Mouse (Mus musculus): Measurements from ENCODE around the gene Mab21l1. TPM values are rescaled to one million over a fixed set of nuclear protein-coding genes. Genes with fewer than 3 reads are reported as not detected.

The Mab21l1 gene
- polyA plus RNA-seq, 1 experiment from 2014 or later, result 67.2 TPM

DNA sequence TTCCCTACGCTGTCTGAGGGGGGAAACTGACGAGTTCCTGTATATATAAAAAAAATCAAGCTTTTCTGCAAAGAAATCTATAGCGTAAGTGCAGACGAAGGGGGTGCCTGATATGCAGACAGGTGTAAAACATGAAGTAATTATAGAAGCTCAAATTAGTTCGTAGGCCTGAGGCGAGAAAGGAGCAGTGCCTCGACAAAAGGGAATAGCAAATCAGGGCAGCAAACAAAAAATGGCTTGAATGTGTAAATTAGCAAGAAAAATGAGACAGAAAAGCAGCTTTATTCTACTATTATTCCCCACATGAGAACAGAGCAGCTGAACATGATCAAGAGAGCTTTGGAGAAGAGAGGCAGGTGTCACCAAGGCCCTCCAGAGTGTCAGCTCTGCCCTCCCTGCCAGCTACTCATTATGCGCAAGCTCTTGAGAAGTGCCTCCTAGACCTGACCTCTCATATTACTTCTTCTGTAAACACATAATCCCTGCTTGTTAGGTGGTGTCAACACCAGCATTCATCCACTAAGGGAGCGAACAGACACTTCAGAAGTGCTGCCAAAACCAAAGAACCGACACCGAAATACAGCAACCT, 25.6 kb upstream of the Mab21l1 start:
- Histone ChIP-seq H3K36me3 (no peaks in the 10 kb centered on the region), H3K4me1 (peaks cover 31% of the 10 kb centered on the region), H3K9me3 (replicated peaks) (no peaks in the 10 kb centered on the region), H3K4me3 (no peak overlapping the region), H3K27me3 (ENCODE audit: low read depth, poor library complexity, severe bottlenecking) (no peaks in the 10 kb centered on the region), H3K27ac (peak overlapping the region; percentile 48; the same call in 1 of the 2 replicates)
- 81% methylated on average over 11 of the region's 11 CpGs for WGBS
- no peak for DNase-seq (ENCODE audit: low spot score)

DNA sequence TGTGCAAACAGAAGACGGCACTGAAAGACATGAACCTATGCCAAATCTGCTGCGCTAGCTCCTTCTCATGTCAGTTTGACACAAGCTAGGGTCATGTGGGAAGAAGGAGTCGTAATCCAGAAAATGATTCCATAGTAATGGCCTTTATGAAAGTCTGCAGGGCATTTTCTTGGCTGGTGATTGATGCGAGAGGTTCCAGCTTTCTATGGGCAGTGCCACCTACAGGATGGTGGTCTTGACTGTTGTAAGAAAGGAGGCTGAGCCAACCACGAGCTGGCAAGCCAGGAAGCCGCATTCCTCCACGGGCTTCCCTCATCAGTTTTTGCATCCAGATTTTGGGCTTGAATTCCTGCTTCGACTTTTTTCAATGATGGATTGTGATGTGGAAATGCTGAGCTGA, 24.0 kb upstream of the Mab21l1 start:
- 74% methylated on average over 8 of the region's 8 CpGs for WGBS
- no peak for DNase-seq (ENCODE audit: low spot score)
- no peaks in the 10 kb centered on the region for H3K27me3 ChIP-seq (ENCODE audit: low read depth, poor library complexity, severe bottlenecking)
- H3K36me3 ChIP-seq, result no peaks in the 10 kb centered on the region
- H3K9me3 ChIP-seq (replicated peaks), result no peaks in the 10 kb centered on the region
- no peak overlapping the region for H3K27ac ChIP-seq
- H3K4me1 ChIP-seq, result peaks cover 30% of the 10 kb centered on the region
- H3K4me3 ChIP-seq, result no peak overlapping the region

DNA sequence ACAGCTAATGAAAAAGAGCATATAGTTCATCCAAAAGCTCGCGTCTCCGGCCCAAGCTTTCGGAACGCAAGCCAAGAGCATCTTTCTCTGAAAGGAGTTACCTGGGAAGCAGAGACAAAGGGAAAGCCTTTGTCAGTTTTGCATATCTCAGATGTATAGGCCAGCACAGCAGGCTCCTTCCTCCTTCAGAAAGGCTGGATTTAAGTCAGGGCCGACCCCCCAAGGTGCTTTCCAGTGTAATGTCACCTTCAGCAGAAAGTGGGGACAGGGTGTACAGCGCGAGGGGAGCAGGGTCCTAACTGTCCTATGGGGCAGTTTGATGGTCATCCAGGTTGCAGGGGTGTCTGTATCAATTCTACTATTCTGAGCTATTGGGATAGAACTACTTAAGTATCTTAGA, 18.7 kb upstream of the Mab21l1 start:
- no peaks in the 10 kb centered on the region for H3K4me1 ChIP-seq
- no peak overlapping the region for H3K27ac ChIP-seq
- H3K27me3 ChIP-seq (ENCODE audit: low read depth, poor library complexity, severe bottlenecking), result 0 out of 2 replicates have a peak, but pooled peaks cover 3% of the 10 kb centered on the region
- H3K36me3 ChIP-seq, result no peaks in the 10 kb centered on the region
- DNase-seq (ENCODE audit: low spot score), result no peak
- H3K9me3 ChIP-seq (replicated peaks), result no peaks in the 10 kb centered on the region
- no peak overlapping the region for H3K4me3 ChIP-seq
- 45% methylated on average over 8 of the region's 8 CpGs for WGBS

DNA sequence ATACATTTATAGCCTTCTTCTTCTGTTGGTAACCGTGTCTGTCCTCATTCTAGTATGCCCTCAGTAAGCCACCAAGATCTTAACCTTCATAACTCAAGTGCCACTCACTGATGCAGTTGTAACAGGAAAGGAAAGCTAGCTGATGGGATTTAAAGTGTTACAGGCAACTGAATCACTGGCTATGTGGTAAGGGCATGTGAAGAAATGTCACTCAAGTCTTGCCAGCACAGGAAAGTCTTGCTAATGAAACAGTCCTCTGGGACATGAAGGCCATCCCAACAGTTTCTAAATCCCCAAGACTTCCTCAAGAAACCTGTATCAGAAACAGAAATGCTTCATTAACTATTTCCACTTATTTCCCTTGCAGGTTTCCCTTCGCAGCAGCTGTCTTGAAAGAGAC, 13.7 kb upstream of the Mab21l1 start:
- 0 out of 2 replicates have a peak, but pooled peaks cover 1% of the 10 kb centered on the region for H3K27me3 ChIP-seq (ENCODE audit: low read depth, poor library complexity, severe bottlenecking)
- no peak for DNase-seq (ENCODE audit: low spot score)
- H3K4me3 ChIP-seq, result no peak overlapping the region
- H3K9me3 ChIP-seq (replicated peaks), result no peaks in the 10 kb centered on the region
- H3K36me3 ChIP-seq, result peaks cover 3% of the 10 kb centered on the region; the same call in 1 of the 2 replicates
- no peaks in the 10 kb centered on the region for H3K4me1 ChIP-seq
- H3K27ac ChIP-seq, result no peak overlapping the region
- WGBS, result 92% methylated on average over 2 of the region's 2 CpGs

DNA sequence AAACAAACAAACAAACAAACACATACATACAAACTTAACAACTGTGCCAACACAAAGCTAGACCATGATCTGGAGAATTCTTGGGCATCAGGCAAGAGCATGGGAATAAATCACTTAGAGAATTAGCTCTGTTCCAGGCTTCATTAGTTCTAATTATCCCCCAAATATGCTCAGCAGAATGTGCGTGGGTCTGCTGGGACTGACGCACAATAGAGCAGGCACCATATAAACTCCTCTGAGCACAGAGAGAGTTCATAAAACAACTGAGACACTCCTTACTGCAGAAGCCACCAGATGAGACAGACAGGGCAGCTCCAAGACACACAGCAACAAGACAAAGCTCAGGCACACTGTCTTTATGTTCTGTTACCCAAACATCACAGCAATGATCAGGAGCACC, 13.0 kb upstream of the Mab21l1 start:
- 60% methylated on average over 2 of the region's 2 CpGs for WGBS
- Histone ChIP-seq H3K27me3 (ENCODE audit: low read depth, poor library complexity, severe bottlenecking) (no peaks in the 10 kb centered on the region), H3K36me3 (peaks cover 3% of the 10 kb centered on the region; the same call in 1 of the 2 replicates), H3K27ac (no peak overlapping the region), H3K4me1 (peaks cover 3% of the 10 kb centered on the region; the same call in 1 of the 2 replicates), H3K4me3 (no peak overlapping the region), H3K9me3 (replicated peaks) (no peaks in the 10 kb centered on the region)
- DNase-seq (ENCODE audit: low spot score), result no peak

DNA sequence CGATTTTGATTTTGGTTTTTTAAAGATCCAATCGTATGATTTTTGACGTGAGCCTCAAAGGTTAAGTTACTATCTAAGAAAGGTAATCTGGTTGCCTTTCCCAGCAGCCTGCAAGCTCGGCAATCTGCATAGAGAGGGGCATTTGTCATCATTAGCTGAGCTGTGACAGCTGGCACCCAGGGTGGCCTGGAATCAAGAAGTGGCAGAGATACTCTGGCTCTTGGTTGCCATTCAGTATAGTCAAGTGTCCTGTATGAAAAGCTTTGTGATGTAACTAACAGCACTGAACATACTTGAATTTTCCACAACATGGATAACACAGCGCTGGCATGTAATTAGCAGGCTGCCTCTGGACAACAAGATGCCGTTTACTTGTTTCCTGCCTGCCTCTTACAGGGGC, 8.1 kb upstream of the Mab21l1 start:
- DNase-seq (ENCODE audit: low spot score), result no peak
- H3K27ac ChIP-seq, result no peak overlapping the region
- peaks cover 8% of the 10 kb centered on the region for H3K4me1 ChIP-seq
- peaks cover 3% of the 10 kb centered on the region; the same call in 1 of the 2 replicates for H3K36me3 ChIP-seq
- no peak overlapping the region for H3K4me3 ChIP-seq
- no peaks in the 10 kb centered on the region for H3K9me3 ChIP-seq (replicated peaks)
- peaks cover 17% of the 10 kb centered on the region for H3K27me3 ChIP-seq (ENCODE audit: low read depth, poor library complexity, severe bottlenecking)
- 40% methylated on average over 6 of the region's 6 CpGs for WGBS

DNA sequence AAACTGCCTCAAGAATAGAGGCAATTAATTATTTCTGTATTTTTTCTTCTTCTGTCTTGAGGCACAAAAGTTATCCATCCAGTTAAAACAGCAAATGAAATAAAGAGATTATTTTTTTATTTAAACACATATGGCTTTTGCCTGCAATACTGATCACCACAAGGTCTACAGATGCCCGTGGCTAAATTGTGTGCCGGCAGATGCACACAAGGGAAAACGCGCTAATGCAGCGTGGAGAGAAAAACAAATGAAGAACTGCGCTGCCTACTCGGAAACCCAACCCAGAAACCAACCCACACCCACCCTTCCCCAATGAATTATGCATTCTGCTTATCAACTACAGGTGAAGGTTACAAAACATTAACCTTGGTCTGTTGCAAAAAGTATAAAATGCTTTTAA, 7.1 kb upstream of the Mab21l1 start:
- H3K36me3 ChIP-seq, result peaks cover 3% of the 10 kb centered on the region; the same call in 1 of the 2 replicates
- H3K27ac ChIP-seq, result no peak overlapping the region
- H3K9me3 ChIP-seq (replicated peaks), result no peaks in the 10 kb centered on the region
- 69% methylated on average over 7 of the region's 7 CpGs for WGBS
- DNase-seq (ENCODE audit: low spot score), result no peak
- H3K27me3 ChIP-seq (ENCODE audit: low read depth, poor library complexity, severe bottlenecking), result peaks cover 27% of the 10 kb centered on the region
- H3K4me3 ChIP-seq, result no peak overlapping the region
- peaks cover 13% of the 10 kb centered on the region for H3K4me1 ChIP-seq

DNA sequence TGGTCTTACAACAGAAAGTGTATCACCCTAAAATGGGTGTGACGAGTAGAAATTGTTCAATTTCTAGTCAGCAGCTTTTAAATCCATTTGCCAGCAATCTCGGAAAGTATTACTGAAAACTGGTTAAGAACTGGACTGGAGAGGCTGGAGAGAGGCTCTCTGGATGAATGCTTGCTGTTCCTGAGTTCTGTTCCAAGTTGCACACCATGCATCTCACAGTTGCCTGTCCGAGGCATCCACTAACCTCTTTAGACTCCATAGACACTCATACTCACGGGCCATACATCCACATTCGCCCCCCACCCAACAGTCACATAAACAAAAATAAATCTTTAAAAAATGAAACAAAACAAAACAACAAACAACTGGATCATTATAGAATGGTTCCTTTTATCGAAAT, 6.6 kb upstream of the Mab21l1 start:
- no peak for DNase-seq (ENCODE audit: low spot score)
- H3K36me3 ChIP-seq, result peaks cover 3% of the 10 kb centered on the region; the same call in 1 of the 2 replicates
- H3K4me3 ChIP-seq, result no peak overlapping the region
- peaks cover 32% of the 10 kb centered on the region for H3K27me3 ChIP-seq (ENCODE audit: low read depth, poor library complexity, severe bottlenecking)
- no peaks in the 10 kb centered on the region for H3K9me3 ChIP-seq (replicated peaks)
- no peak overlapping the region for H3K27ac ChIP-seq
- H3K4me1 ChIP-seq, result peaks cover 18% of the 10 kb centered on the region
- 87% methylated on average over 6 of the region's 6 CpGs for WGBS

DNA sequence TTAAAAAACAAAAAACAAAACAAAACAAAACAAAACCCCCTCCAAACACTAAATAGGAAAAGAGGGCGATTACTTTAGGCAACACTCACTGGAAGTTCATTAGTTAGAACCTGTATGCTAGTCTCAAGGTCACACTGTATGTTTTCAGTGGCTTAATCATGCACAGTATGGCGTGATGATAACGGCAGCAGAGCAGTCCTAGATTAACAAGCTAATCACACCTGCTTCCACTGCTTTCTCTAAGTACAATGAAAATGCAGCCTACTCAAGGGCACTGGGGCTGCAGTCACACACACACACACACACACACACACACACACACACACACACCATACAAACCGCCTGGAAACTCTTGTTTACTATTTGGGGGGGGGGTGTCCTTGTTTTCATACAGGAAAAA, 4.8 kb upstream of the Mab21l1 start:
- Histone ChIP-seq H3K27me3 (ENCODE audit: low read depth, poor library complexity, severe bottlenecking) (peaks cover 48% of the 10 kb centered on the region), H3K27ac (no peak overlapping the region), H3K9me3 (replicated peaks) (no peaks in the 10 kb centered on the region), H3K4me3 (no peak overlapping the region), H3K36me3 (no peaks in the 10 kb centered on the region), H3K4me1 (peaks cover 34% of the 10 kb centered on the region)
- DNase-seq (ENCODE audit: low spot score), result no peak
- WGBS, result 69% methylated on average over 4 of the region's 4 CpGs

DNA sequence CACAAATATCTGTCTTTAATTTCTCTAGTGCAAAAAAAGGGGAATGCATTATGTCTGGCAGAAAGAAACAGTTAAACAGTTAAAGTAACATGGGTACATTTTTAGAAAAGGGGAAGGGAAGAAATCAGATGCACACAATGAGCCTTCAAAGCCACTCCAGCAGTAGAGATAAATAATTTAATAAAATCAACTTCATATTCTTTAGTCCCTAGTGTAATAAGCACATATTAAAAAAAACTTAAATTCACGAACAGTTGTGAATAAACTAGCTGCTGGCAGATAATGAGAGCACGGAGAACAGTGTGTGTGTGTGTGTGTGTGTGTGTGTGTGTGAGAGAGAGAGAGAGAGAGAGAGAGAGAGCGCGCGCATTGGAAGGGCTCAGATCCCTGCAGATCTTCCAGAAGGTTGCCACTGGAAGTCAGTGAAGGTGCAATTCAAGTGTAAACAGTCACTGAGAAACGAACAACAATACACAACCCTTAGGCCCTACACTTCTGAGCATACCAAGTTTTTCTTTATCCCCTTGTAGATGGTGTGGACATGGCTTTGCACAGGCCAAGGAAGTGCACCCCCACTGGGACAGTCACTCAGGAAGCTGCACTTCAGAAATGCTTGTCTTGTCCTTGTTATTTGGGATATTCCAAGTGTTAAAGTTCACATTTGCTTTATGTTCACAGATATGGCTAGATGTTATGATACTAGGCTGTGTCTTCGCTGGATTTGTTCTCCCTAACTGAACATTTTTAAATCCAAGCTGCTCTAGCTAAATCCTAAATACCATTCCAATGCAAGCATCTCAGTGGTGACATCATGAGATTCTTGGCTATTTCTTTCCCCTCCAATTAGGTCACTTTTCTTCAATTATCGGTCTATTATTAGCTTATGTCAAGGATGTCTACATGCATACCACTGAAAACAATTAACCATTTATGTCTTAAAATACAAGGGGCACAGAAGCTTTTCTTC, 3.3 kb upstream of the Mab21l1 start:
- Histone ChIP-seq H3K27ac (no peak overlapping the region), H3K4me1 (peaks cover 33% of the 10 kb centered on the region), H3K4me3 (no peak overlapping the region), H3K27me3 (ENCODE audit: low read depth, poor library complexity, severe bottlenecking) (peaks cover 48% of the 10 kb centered on the region), H3K9me3 (replicated peaks) (no peaks in the 10 kb centered on the region), H3K36me3 (no peaks in the 10 kb centered on the region)
- 30% methylated on average over 8 of the region's 8 CpGs for WGBS
- no peak for DNase-seq (ENCODE audit: low spot score)

DNA sequence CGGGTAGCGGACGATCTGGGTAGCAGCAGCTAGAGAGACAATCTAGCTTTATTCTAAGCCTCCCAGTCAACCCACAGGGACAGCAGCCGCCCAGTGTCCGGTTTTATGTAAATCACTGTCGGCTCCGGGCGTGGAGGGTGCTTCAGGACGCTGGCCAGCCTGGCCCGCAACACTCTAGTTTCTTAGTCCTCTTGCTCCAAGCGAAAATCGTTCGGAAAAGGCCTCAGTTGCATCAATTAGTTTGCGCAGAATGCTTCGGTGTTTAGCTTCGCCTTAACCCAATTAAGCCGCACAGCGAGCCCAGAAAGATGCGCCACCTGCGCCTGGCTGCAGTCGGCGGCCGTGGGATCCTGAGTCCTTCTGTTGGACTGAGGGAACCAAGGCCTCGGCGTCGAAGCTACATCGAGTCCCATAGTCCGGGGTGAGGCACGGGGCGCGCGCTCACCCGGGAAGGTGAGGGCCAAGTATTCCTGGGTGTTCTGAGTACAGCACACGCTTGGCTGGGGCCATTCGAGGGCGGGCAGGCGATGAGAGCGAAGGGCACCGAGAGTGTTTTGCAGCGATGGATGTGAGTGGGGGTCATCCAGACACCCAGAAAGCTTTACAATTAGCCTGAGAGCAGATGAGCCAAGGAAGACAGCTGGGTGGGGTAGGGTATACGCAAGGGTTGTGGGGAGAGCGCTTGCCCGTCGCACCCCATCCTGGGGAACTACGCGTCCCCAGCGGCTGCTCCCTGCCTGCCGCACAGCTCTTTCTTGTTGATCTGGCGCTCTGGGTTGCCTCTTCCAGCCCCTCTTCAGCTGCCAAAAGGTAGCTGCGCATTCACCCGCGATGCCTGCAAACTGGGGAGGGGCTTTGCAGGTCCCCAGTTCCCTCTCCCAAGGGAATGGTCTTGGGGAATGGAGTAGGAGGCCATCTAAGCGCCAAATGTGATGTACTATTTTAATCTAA, 1.9 kb upstream of the Mab21l1 start:
- Histone ChIP-seq H3K4me1 (peaks cover 29% of the 10 kb centered on the region), H3K27me3 (ENCODE audit: low read depth, poor library complexity, severe bottlenecking) (peaks cover 48% of the 10 kb centered on the region), H3K4me3 (peak overlapping the region; percentile 49), H3K9me3 (replicated peaks) (no peaks in the 10 kb centered on the region), H3K27ac (peak overlapping the region; percentile 73), H3K36me3 (no peaks in the 10 kb centered on the region)
- DNase-seq (ENCODE audit: low spot score), result peak; percentile 76
- under 1% methylated on average over 53 of the region's 53 CpGs for WGBS

DNA sequence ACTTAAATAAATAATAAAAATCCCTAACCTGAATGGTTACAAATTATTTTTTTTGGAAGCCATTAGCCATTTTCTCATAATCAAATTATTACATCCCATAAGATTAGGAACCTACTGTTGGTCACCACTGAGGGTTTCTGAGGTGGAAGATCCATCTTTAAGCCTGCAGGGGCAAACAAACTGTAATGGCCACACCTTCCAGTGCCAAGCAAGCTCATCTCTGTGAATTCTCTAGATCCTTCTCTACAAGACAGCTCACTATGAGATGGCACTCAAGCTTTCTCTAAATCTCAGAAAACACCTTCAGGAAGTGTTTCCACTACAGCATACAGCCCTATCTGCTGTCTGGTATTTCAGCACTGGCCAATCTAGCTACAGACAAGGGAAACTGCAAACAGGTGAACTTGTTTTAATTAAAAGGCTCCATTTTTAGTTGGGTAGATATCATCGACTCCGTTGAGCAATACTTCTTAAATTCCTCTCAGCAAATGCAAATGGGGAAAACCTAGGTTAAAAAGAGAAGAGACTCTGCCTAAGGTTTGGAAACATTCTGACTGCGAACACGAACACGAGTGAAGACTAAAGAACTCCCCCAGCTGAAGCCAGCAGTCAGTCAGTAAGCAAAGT, 768 bp upstream of the Mab21l1 start:
- Histone ChIP-seq H3K36me3 (no peaks in the 10 kb centered on the region), H3K4me1 (peaks cover 32% of the 10 kb centered on the region), H3K27me3 (ENCODE audit: low read depth, poor library complexity, severe bottlenecking) (peaks cover 55% of the 10 kb centered on the region), H3K4me3 (peak overlapping the region; percentile 67), H3K27ac (peak overlapping the region; percentile 96; the same call in 1 of the 2 replicates), H3K9me3 (replicated peaks) (no peaks in the 10 kb centered on the region)
- no peak for DNase-seq (ENCODE audit: low spot score)
- WGBS, result 8% methylated on average over 5 of the region's 5 CpGs
